Mouse (Mus musculus): Measurements from ENCODE around the gene Ankrd28. TPM values are rescaled to one million over a fixed set of nuclear protein-coding genes. Genes with fewer than 3 reads are reported as not detected.
A peak's percentile ranks its signal among the peaks of the same experiment; 100 is the strongest.

The Ankrd28 gene
- total RNA-seq, 2 experiments from 2014 or later = 53.5 to 55.2 TPM

- no peak for DNase-seq
Observed at GRCm38 (mm10) chr14:31664903-31665565, 165.4 kb downstream of the Ankrd28 start.

DNA sequence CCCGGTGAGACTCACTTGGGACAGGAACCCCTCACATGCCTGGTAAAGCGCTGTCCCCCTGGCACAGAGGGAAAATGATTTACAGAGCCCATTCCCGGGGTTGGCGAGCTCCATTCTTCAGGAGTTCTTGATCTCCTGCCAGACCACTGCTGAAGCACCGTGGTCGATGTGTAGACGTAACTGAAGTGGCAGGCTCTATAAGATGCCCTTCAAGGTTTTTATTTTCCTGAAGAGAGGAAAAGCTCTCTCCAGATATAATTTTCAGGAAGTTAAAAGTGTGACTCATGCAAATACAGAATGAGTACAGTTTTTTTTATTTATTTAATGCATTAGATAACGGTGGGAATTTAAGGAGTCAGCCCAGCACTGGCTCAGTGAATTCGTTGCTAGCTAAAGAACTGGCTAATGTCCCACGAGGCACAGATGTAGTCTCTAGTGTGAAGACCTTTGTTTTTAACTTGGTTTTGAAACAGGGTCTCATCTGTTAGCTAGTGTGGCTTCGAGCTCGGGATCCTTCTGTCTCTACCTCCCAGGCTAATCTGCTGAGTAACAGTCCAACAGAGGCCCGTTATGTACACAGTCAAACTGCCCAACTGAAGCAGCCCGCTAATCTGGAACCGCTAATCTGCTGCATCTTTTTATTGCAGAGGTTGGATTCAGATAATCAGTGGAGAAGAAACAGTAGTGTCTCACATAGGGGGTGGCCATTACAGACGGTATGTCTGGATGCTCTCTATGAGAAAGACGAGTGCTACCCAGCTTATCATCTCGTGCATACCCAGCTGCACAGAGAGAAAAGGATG lies 166.2 kb downstream of the Ankrd28 start:
- no peak for DNase-seq

GRCm38 (mm10) chr14:31663376-31664099 lies 166.9 kb downstream of the Ankrd28 start:
- no peak for DNase-seq

DNA sequence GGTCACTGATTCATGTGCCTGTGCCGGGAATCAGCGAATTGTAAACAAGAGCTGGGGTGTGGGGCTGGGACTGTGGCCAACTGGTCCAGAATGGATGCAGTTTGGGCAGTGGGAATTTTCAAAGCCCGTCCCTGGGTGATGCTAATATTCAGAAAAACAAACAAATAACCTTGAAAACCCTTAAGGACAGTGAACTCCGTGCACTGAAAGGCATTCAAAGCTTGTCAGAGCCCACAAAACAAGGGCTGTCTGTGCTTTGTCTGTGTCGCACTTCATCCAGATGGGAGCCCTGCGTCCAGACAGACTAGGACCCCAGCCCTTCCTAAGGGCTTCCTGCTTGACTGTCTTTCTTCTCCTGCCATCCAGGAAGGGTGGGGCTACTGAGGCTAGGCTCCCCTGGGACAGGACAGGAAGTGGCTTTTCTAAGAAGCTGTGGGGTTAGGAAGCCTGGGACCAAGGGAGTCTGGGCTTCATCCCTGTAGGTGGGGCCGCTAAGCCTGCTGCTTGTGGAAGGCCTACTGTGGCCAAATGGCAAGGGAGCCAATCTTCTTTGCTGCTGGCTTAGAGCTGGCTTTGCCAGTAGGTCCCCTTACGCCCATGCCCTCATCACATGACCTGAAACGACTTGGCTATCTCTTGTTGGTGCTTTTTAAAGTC lies 167.8 kb downstream of the Ankrd28 start:
- no peak for DNase-seq

DNA sequence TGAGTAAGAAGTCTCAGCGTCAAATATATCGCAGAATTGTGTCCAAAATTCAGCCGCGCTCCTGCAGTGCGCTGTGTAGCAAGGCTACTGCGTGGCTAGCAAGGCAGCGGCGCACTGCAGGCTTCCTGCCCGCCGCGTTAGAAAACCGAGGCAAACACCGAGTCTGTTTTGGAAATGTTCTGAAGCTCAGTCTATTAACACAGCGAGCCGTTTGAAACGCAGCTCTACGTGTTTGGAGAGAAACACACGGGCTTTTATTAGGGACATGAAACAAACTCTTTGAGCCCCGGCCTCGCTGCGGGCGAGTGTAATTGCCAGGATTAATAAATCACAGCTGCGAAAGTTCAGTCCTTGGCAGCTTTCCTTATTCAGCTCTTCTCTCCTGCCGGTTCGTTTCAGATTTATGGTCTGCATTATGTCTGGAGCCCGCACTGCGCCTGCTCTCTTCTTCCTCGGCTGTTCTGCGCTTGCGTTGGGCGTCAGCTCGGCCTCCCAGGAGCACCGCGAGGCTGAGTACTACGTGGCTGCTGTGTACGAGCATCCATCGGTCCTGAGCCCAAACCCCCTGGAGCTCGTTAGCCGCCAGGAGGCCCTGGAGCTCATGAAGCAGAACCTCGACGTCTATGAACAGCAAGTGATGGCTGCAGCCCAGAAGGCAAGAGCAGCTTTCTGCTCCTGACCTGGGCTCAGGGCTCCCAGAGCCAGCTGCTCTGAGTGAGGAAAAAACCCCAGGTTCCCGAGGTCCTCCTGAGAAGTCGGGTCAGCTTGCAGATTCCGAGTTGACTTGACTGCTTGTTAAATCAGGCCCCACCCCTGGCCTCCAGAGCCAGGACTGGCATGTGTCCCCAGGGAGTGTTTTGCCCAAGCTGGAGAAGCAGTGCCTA lies 168.5 kb downstream of the Ankrd28 start:
- DNase-seq = peak; percentile 90 to 92

- peak in 1 of 2 experiments; percentile 30 for DNase-seq
Observed at GRCm38 (mm10) chr14:31660312-31661093, 169.9 kb downstream of the Ankrd28 start.

GRCm38 (mm10) chr14:31659501-31660181 lies 170.8 kb downstream of the Ankrd28 start:
- peak in 1 of 2 experiments; percentile 19 for DNase-seq

- no peak for DNase-seq
Observed at GRCm38 (mm10) chr14:31658126-31658680, 172.2 kb downstream of the Ankrd28 start.

DNA sequence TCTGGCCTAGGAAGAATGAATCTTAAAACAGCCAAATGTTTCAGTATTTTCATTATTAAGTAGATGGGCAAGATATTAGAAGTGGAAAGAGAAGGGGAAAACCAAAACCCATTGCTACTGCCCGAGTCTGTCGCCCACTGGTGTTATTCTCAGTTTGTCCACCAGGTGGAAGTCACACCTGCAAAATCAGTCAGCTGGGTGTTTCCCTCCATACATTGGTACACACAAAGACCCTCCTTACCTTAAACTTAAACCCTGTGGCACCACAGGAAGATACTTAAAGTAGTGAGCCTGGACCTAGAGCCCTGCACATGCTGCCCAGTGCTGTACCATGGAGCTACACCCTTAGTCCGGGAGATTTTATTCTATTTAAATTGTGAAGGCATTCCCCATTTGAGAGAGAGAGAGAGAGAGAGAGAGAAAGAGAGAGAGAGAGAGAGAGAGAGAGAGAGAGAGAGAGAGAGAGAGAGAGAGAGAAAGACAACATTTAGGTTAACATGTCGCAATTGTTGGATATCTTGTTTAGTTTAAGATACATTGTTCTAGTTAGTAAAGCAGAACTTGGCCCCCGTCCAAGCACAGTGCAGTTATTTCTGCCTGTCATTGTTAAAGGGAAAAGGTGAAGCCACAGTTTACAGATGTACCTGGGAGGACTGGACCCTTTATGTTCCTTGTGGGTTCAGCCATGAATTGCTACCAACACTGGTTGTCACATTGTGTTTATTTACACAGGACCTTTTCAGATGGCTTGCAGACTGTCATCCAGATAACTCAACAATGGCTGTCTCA lies 173.4 kb downstream of the Ankrd28 start:
- DNase-seq = peak in 1 of 2 experiments; percentile 78

DNA sequence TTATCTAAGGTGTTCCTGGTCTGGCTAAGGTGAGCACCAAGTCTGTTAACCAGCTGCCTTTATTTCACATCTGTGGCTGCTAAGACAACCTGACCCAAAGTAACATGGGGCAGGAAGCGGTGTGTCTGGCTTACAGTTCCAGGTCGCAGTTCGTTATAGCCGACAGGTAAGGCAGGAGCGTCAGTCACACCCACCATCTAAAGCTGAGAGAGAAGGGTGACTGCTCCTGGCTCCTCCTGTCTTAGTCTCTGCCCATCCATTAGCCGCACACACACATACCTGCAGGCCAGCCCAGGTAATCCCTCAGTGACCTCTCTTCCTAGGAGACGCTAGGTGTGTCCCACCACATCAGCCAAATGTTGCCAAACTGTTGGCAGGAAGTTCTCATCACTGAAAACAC lies 174.1 kb downstream of the Ankrd28 start:
- DNase-seq = no peak

- DNase-seq = no peak
Observed at GRCm38 (mm10) chr14:31655406-31655805, 175.0 kb downstream of the Ankrd28 start.

- no peak for DNase-seq
Observed at GRCm38 (mm10) chr14:31654816-31655215, 175.6 kb downstream of the Ankrd28 start.

- no peak for DNase-seq
Observed at GRCm38 (mm10) chr14:31653101-31653875, 177.2 kb downstream of the Ankrd28 start.

- DNase-seq = no peak
Observed at GRCm38 (mm10) chr14:31652624-31653023, 177.8 kb downstream of the Ankrd28 start.

- no peak for DNase-seq
Observed at GRCm38 (mm10) chr14:31652106-31652505, 178.3 kb downstream of the Ankrd28 start.

GRCm38 (mm10) chr14:31651206-31651605 lies 179.2 kb downstream of the Ankrd28 start:
- no peak for DNase-seq

GRCm38 (mm10) chr14:31650347-31650746 lies 180.1 kb downstream of the Ankrd28 start:
- DNase-seq = no peak
